Mouse (Mus musculus) stomach, postnatal 0 days (tissue): ENCODE results near the gene Clint1.

ENCODE experiments used
- CTCF ChIP-seq: IDR thresholded peaks from 2 replicates; pipeline ENCODE4 v1.5.1; 2016; ENCODE audit warnings: antibody characterized with exemption, low read depth, mild to moderate bottlenecking, moderate library complexity
- EP300 ChIP-seq: optimal IDR thresholded peaks from 2 replicates; pipeline ENCODE3; 2016; ENCODE audit warnings: antibody characterized with exemption

- no peak for TF ChIP-seq EP300
- no peak for TF ChIP-seq CTCF
Observed at GRCm38 (mm10) chr11:45810805-45811204, 41.0 kb upstream of the Clint1 start.
